Mouse (Mus musculus): Measurements from ENCODE around the gene Esr1. TPM values are rescaled to one million over a fixed set of nuclear protein-coding genes. Genes with fewer than 3 reads are reported as not detected.

Esr1 gene
- polyA plus RNA-seq, 2 experiments: 0.06 to 0.29 TPM

- H3K9ac ChIP-seq (replicated peaks): no peak overlapping the region
- ATAC-seq (ENCODE audit: insufficient read depth) (no peak), DNase-seq (ENCODE audit: low read depth in 3 of 3, low spot score in 3 of 3) (no peak)
- TF ChIP-seq EP300 (IDR thresholded peaks at IDR 0.05; ENCODE audit: low read depth) (no peak), CTCF (IDR thresholded peaks at IDR 0.05; ENCODE audit: low read depth) (no peak)
- no peak overlapping the region for H3K27ac ChIP-seq
- H3K4me1 ChIP-seq (replicated peaks; ENCODE audit: control insufficient read depth in 2 of 2, insufficient read depth in 2 of 2, low read length in 1 of 2): no peaks in the 10 kb centered on the region
- no peak overlapping the region for H3K4me3 ChIP-seq (ENCODE audit: insufficient read depth in 1 of 2, low read depth in 2 of 2, low read length in 2 of 2)
- H3K4me2 ChIP-seq (ENCODE audit: low read depth): no peak overlapping the region
- no peaks in the 10 kb centered on the region for H3K36me3 ChIP-seq (replicated peaks; ENCODE audit: control insufficient read depth, insufficient read depth, low read depth)
- 8% methylated on average over 15 of the region's 15 CpGs for WGBS (ENCODE audit: insufficient replicate concordance)
- H3K9me3 ChIP-seq (ENCODE audit: control insufficient read depth, low read length): no peaks in the 10 kb centered on the region
- H3K27me3 ChIP-seq (ENCODE audit: control insufficient read depth, insufficient read depth, low read length): peaks cover 38% of the 10 kb centered on the region
Observed at GRCm38 (mm10) chr10:4709915-4710314, 98.5 kb downstream of the Esr1 start.

- Histone ChIP-seq H3K4me1 (replicated peaks; ENCODE audit: control insufficient read depth in 2 of 2, insufficient read depth in 2 of 2, low read length in 1 of 2) (no peaks in the 10 kb centered on the region), H3K9ac (replicated peaks) (no peak overlapping the region), H3K9me3 (ENCODE audit: control insufficient read depth, low read length) (no peaks in the 10 kb centered on the region), H3K27ac (no peak overlapping the region), H3K4me2 (ENCODE audit: low read depth) (no peak overlapping the region), H3K27me3 (ENCODE audit: control insufficient read depth, insufficient read depth, low read length) (peaks cover 38% of the 10 kb centered on the region), H3K4me3 (ENCODE audit: insufficient read depth in 1 of 2, low read depth in 2 of 2, low read length in 2 of 2) (no peak overlapping the region), H3K36me3 (replicated peaks; ENCODE audit: control insufficient read depth, insufficient read depth, low read depth) (no peaks in the 10 kb centered on the region)
- no peak for DNase-seq (ENCODE audit: low read depth in 3 of 3, low spot score in 3 of 3)
- no peak for TF ChIP-seq CTCF (IDR thresholded peaks at IDR 0.05; ENCODE audit: low read depth)
- no peak for TF ChIP-seq EP300 (IDR thresholded peaks at IDR 0.05; ENCODE audit: low read depth)
- 23% methylated on average over 5 of the region's 5 CpGs for WGBS (ENCODE audit: insufficient replicate concordance)
- ATAC-seq (ENCODE audit: insufficient read depth): no peak
Observed at GRCm38 (mm10) chr10:4711434-4711833, 100.0 kb downstream of the Esr1 start.

- TF ChIP-seq EP300 (IDR thresholded peaks at IDR 0.05; ENCODE audit: low read depth) (no peak), CTCF (IDR thresholded peaks at IDR 0.05; ENCODE audit: low read depth) (no peak)
- WGBS (ENCODE audit: insufficient replicate concordance): 1% methylated on average over 68 of the region's 68 CpGs
- peaks cover 38% of the 10 kb centered on the region for H3K27me3 ChIP-seq (ENCODE audit: control insufficient read depth, insufficient read depth, low read length)
- DNase-seq (ENCODE audit: low read depth in 3 of 3, low spot score in 3 of 3) (no peak), ATAC-seq (ENCODE audit: insufficient read depth) (no peak)
- H3K9me3 ChIP-seq (ENCODE audit: control insufficient read depth, low read length): no peaks in the 10 kb centered on the region
- peak overlapping the region in 1 of 2 experiments; percentile 5; a peak in 2 of 4 replicates for H3K4me3 ChIP-seq (ENCODE audit: insufficient read depth in 1 of 2, low read depth in 2 of 2, low read length in 2 of 2)
- H3K4me1 ChIP-seq (replicated peaks; ENCODE audit: control insufficient read depth in 2 of 2, insufficient read depth in 2 of 2, low read length in 1 of 2): no peaks in the 10 kb centered on the region
- H3K4me2 ChIP-seq (ENCODE audit: low read depth): peak overlapping the region; percentile 40
- no peak overlapping the region for H3K27ac ChIP-seq
- H3K9ac ChIP-seq (replicated peaks): no peak overlapping the region
- no peaks in the 10 kb centered on the region for H3K36me3 ChIP-seq (replicated peaks; ENCODE audit: control insufficient read depth, insufficient read depth, low read depth)
Observed at GRCm38 (mm10) chr10:4712061-4712908, 100.9 kb downstream of the Esr1 start.

- Histone ChIP-seq H3K9me3 (ENCODE audit: control insufficient read depth, low read length) (no peaks in the 10 kb centered on the region), H3K4me1 (replicated peaks; ENCODE audit: control insufficient read depth in 2 of 2, insufficient read depth in 2 of 2, low read length in 1 of 2) (no peaks in the 10 kb centered on the region), H3K27me3 (ENCODE audit: control insufficient read depth, insufficient read depth, low read length) (peaks cover 38% of the 10 kb centered on the region), H3K36me3 (replicated peaks; ENCODE audit: control insufficient read depth, insufficient read depth, low read depth) (no peaks in the 10 kb centered on the region), H3K4me3 (ENCODE audit: insufficient read depth in 1 of 2, low read depth in 2 of 2, low read length in 2 of 2) (no peak overlapping the region), H3K4me2 (ENCODE audit: low read depth) (no peak overlapping the region), H3K27ac (no peak overlapping the region), H3K9ac (replicated peaks) (no peak overlapping the region)
- ATAC-seq (ENCODE audit: insufficient read depth): no peak
- no peak for DNase-seq (ENCODE audit: low read depth in 3 of 3, low spot score in 3 of 3)
- WGBS (ENCODE audit: insufficient replicate concordance): 54% methylated on average over 10 of the region's 10 CpGs
- no peak for TF ChIP-seq EP300 (IDR thresholded peaks at IDR 0.05; ENCODE audit: low read depth)
- no peak for TF ChIP-seq CTCF (IDR thresholded peaks at IDR 0.05; ENCODE audit: low read depth)
Observed at GRCm38 (mm10) chr10:4713398-4713797, 102.0 kb downstream of the Esr1 start.

GRCm38 (mm10) chr10:4724851-4725250 is 113.5 kb downstream of the Esr1 start:
- Histone ChIP-seq H3K27ac (no peak overlapping the region), H3K4me2 (ENCODE audit: low read depth) (no peak overlapping the region), H3K9me3 (ENCODE audit: control insufficient read depth, low read length) (no peaks in the 10 kb centered on the region), H3K4me1 (replicated peaks; ENCODE audit: control insufficient read depth in 2 of 2, insufficient read depth in 2 of 2, low read length in 1 of 2) (no peaks in the 10 kb centered on the region), H3K36me3 (replicated peaks; ENCODE audit: control insufficient read depth, insufficient read depth, low read depth) (no peaks in the 10 kb centered on the region), H3K9ac (replicated peaks) (no peak overlapping the region), H3K4me3 (ENCODE audit: insufficient read depth in 1 of 2, low read depth in 2 of 2, low read length in 2 of 2) (no peak overlapping the region), H3K27me3 (ENCODE audit: control insufficient read depth, insufficient read depth, low read length) (no peaks in the 10 kb centered on the region)
- TF ChIP-seq EP300 (IDR thresholded peaks at IDR 0.05; ENCODE audit: low read depth) (no peak), CTCF (IDR thresholded peaks at IDR 0.05; ENCODE audit: low read depth) (peak; percentile 38)
- DNase-seq (ENCODE audit: low read depth in 3 of 3, low spot score in 3 of 3) (no peak), ATAC-seq (ENCODE audit: insufficient read depth) (no peak)
- 38% methylated on average over 3 of the region's 3 CpGs for WGBS (ENCODE audit: insufficient replicate concordance)
